Mouse (Mus musculus): ENCODE data around the gene Chit1. TPM values are rescaled to one million over a fixed set of nuclear protein-coding genes. Genes with fewer than 3 reads are reported as not detected.
A peak's percentile ranks its signal among the peaks of the same experiment; 100 is the strongest.

Chit1 gene
- total RNA-seq, 2 experiments from 2014 or later: 0.82 to 1.7 TPM

GRCm38 (mm10) chr1:134078802-134079476 lies 32.1 kb upstream of the Chit1 start, which contains the start of gene Btg2:
TSS of gene Btg2 (minus strand) at chr1:134079120.
- peak; percentile 73 for ATAC-seq (replicated peaks; ENCODE audit: poor library complexity, severe bottlenecking)

GRCm38 (mm10) chr1:134079477-134080163 lies 31.4 kb upstream of the Chit1 start:
- ATAC-seq (replicated peaks; ENCODE audit: poor library complexity, severe bottlenecking): no peak

DNA sequence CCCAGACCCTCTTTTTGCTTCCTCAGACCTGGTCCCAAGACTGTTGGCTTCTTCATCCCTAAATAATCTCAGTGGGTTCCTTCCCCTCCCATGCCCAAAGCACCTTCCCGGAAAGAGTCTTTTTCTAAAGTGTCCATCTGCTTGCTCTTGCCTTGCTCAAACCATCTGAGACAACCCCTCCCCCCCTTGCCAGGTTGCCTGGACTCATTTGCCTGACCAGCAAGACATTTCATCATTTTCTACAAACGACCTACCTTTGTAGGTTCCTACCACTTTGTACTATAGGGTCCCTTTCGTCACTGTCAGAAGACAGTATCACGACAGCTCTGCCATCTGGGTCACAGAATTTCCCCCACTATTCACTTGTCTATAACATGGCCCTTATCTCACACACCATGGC lies 30.6 kb upstream of the Chit1 start:
- no peak for ATAC-seq (replicated peaks; ENCODE audit: poor library complexity, severe bottlenecking)

GRCm38 (mm10) chr1:134080881-134081450 lies 30.1 kb upstream of the Chit1 start:
- no peak for ATAC-seq (replicated peaks; ENCODE audit: poor library complexity, severe bottlenecking)

- peak; percentile 30 for ATAC-seq (replicated peaks; ENCODE audit: poor library complexity, severe bottlenecking)
Measured at GRCm38 (mm10) chr1:134082987-134083516, 28.0 kb upstream of the Chit1 start.

DNA sequence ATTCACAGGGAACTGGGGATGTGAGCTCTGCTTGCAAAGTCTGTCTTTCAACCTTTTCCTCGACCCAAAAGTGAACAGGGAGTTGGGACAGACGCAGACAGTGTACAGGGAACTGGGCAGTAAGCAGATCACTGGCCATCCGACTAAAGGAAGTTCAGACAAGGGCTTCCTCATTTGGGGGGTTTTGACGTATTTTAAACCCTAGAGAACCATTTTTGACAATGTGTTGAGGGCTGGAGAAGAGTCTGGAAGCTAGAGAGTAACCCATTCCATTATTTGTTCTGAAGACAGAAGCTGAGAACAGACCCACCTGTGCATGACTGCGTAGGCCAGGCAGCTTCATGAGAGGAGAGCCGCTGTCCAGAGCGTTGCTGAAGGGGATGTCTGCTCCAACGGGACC lies 27.4 kb upstream of the Chit1 start:
- ATAC-seq (replicated peaks; ENCODE audit: poor library complexity, severe bottlenecking): no peak

- no peak for ATAC-seq (replicated peaks; ENCODE audit: poor library complexity, severe bottlenecking)
Measured at GRCm38 (mm10) chr1:134084128-134084527, 26.9 kb upstream of the Chit1 start.

- ATAC-seq (replicated peaks; ENCODE audit: poor library complexity, severe bottlenecking): no peak
Measured at GRCm38 (mm10) chr1:134086017-134086416, 25.0 kb upstream of the Chit1 start.

DNA sequence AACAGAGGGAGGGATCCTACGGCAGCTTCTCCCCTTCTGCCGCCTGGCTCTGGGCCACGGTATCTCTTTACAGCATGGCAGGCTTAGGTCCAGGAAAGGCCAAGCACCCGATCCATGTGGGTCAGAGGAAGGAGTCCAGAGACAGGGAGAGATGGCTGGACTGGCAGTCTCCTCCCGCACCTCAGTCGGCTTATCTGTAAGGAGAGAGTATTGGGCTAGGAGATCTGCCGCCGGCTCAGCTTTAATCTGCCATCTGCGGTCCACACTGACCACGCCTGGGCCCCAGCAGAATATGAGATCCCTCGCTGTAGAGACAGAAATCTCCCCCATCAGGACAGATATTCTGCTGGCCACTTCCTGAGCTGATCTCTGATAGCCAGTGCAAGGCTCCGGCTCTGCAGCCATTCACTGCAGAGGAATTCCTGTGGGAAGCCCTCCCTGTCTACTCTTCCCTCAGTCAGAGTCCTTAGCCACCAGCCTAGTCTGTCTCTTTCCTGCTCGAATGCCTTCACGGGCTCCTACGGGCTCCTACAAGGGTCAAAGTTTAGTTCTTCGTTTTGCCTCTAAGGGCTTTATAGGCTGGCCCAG lies 24.1 kb upstream of the Chit1 start:
- no peak for ATAC-seq (replicated peaks; ENCODE audit: poor library complexity, severe bottlenecking)

DNA sequence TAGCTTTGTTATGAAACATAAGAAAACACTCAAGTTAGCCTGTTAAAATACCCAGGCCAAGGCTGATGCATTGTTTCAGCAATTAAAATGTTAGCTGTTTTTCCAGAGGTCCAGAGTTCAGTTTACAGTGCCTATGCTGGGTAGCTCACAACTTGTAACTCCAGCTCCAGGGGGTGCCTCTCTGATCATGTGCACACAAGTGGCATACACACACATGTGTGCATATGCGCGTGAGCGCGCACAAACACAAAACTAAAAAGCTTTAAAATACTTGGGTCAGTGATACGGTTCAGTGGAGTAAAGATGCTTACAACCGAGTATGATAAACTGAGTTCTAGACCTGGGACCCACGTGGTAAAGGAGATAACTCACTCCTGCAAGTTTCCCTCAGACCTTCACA lies 22.0 kb upstream of the Chit1 start:
- ATAC-seq (replicated peaks; ENCODE audit: poor library complexity, severe bottlenecking): no peak

- ATAC-seq (replicated peaks; ENCODE audit: poor library complexity, severe bottlenecking): no peak
Measured at GRCm38 (mm10) chr1:134091851-134092250, 19.2 kb upstream of the Chit1 start.

DNA sequence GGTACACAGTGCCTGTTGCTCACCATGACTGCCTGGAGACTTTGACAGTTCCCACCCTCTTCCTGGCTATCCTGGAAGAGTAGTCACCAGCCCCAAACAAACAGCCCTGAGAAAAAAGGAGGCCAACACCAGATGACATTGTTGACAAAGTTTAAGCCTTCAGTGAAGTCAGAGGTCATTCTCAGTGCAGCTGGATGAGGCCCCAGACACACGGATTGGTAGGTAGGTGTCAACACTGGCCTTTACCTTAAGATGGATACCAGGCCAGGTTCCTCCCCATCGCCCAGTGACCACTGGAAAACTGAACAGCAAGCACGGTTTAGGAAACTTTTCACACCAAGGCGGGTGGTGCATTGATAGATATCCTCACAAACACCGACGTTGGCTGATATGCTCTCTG lies 18.7 kb upstream of the Chit1 start:
- no peak for ATAC-seq (replicated peaks; ENCODE audit: poor library complexity, severe bottlenecking)

GRCm38 (mm10) chr1:134092852-134093770 lies 17.9 kb upstream of the Chit1 start:
- ATAC-seq (replicated peaks; ENCODE audit: poor library complexity, severe bottlenecking): peak; percentile 69

DNA sequence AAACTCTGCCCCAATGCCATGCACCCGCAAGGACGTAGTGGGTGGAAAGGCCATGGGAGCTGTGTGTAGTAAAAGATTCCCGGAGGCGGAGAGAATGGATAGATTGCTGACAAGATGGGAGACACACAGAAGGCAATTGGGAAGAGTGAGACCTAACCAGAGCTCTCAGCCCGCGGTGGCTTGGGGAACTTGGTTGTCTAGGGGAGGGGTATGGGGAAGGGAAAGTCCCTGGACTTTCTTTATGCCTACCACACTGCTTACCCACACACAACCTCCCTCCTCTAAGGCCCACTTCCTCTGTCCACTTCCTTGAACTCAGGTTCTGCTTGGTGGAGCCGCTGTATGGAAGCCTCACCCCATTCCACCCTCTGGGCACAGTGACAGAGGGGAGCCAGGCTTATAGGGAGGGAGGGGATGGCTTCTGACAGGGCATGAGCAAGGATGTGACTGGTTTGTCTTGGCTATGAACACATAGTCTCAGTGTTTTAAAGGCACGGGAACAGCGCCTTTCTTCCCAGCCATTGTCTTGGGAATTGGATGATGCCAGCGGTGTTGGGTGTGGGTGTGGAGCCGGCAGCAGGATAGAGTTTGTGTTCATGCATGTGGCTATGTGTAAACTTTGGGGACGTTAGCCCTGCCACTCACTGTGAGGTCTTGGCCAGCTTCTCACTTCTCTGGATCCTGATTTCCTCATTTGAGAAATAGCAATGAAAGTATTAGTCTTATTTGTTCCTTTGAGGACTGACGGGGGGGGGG lies 17.1 kb upstream of the Chit1 start:
- ATAC-seq (replicated peaks; ENCODE audit: poor library complexity, severe bottlenecking): peak; percentile 65

DNA sequence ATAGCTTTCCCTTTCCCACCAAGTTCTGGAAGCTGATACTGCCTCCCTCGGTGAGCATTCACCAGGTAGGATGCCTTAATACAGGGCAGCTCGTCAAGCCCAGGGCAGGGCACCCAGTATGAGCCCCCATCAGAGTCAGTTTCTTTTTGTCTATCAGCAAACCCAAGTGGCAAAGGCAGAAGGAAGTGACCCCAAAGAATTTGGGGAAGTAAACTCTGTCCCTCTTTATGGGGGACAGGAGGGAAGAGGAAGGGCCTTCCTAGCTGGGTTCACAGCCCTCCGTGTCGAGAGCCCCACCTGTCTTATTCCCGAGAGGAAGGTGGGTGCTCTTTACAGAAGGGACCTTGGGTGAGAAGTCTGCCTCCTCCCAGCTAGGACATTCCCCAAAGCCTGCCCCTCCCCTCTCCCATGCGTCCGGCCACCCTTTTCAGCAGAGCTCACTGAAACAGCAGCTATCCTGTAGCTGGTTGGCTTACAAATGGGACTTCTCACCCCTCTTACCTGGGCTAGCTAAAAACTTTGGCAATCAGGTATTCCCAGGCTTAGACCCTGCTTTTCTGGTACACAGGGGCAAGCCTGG lies 15.9 kb upstream of the Chit1 start:
- 0 out of 2 replicates have a peak, but pooled peaks have one; percentile 7 for ATAC-seq (replicated peaks; ENCODE audit: poor library complexity, severe bottlenecking)

- ATAC-seq (replicated peaks; ENCODE audit: poor library complexity, severe bottlenecking): no peak
Measured at GRCm38 (mm10) chr1:134095721-134096120, 15.3 kb upstream of the Chit1 start.

DNA sequence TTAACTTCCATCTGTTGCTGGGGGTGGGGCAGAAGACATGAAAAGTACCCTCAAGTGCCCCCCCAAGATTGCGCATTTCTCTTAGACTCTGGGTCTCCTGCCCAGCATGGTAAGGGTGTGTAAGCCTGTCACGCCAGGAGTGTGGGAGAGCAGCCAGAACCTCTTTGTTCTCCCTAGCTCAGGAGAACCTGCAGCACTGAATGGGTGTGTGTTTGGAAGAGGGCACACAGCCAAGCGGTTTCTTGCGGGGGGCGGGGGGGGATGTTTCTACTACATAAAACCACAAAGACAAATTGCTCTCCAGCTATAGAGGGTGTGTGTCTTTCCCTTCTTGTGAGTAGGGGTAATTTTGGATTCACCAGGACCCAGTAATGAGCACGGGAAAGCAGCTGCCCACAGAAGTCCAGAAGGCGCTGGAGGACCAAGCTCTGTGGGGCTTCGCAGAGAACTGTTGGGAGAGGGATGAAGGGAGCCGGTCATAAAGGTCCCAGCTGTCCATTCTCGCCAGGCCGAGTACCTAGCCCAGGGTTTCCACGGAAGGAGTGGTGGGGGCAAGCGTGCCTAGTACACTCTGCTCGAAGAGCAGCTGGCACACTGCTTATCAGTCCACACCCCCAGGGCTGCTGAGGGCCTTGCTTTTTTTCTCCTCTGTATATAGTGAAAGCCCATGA lies 14.6 kb upstream of the Chit1 start:
- ATAC-seq (replicated peaks; ENCODE audit: poor library complexity, severe bottlenecking): no peak

All from granulocyte monocyte progenitor cell, adult 5-6 weeks (primary cell).